Mouse (Mus musculus) A20 (cell line): ENCODE data around the gene Hist1h1d.
"Not testable (repeated sequence)": the region's sequence is repeated elsewhere in the genome, so short reads cannot be mapped to it uniquely, and the experiment has no call there.

Source experiments
- DNase-seq: peaks from one replicate; pipeline ENCODE4 v3.0.0-alpha.2; 2011; ENCODE audit warnings: low read depth, low spot score

Gene Hist1h1d

DNA sequence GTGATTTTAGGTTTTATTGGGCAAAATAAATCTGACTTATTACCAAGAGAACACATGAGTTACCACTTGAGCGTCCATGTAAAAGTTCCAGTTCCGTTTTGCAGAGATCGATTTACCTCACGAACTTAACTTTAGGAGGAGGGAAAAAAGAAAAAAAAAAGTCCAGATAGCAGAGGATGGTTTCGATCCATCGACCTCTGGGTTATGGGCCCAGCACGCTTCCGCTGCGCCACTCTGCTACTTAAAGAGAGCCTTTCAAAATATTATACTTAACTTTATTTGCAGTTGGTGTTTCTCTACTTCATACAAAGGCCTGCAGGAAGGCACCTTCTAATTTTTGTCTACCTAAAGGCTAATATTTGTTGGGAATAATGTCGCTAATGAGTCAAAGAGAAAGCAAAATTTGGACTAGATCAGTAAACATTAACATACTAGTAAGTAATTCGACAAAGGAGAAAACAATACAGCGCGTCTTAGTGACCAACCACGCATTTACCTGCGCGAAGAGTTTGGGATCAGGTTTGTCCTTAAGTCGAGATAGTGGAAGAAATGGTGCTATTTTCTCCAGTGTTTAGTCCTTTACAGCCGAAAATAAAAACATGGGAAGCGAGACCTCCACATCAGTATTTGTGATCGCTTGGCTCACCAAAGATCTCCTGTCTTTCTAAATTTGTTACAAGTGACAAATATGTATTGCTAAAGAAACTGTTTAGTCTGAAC, 22.7 kb upstream of the Hist1h1d start:
- peak; percentile 85 for DNase-seq

DNA sequence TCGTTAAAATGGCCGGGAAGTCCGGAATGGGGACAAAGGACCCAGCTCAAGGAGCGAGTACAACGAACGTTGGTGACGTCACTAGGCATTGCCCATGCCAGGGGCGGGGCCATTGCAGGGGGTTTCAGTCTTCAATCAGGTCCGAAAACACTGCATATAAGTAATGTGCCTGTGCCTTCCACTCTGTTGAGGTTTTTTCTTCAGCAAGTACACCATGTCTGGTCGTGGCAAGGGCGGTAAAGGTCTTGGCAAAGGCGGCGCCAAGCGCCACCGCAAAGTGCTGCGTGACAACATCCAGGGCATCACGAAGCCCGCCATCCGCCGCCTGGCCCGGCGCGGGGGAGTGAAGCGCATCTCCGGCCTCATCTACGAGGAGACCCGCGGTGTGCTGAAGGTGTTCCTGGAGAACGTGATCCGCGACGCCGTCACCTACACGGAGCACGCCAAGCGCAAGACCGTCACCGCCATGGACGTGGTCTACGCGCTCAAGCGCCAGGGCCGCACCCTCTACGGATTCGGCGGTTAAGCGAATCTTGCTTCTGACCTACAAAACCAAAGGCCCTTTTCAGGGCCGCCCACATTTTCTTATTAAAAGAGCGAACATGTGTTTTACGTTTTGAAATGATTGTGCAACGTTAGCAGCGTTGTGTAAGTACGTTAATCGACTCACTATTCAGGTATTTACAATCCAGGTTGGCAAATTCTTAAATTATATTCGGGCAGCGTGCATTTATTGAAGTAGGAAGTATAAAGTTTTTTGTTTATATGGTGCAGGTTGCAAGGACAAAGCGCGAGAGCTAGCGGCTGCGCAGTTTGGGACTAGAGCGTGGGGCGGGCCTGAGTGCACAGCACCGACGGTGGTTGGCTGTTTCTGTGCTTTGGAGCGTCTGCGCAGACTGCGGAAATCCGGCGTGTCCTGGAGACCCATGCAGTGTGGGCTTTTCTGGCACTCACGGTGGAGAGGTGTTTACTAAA, 21.9 kb upstream of the Hist1h1d start, which contains the start of gene Hist1h4h:
TSS of gene Hist1h4h (plus strand) at position 150 of the 975 bp plus-strand sequence.
- DNase-seq: peak; percentile 97

DNA sequence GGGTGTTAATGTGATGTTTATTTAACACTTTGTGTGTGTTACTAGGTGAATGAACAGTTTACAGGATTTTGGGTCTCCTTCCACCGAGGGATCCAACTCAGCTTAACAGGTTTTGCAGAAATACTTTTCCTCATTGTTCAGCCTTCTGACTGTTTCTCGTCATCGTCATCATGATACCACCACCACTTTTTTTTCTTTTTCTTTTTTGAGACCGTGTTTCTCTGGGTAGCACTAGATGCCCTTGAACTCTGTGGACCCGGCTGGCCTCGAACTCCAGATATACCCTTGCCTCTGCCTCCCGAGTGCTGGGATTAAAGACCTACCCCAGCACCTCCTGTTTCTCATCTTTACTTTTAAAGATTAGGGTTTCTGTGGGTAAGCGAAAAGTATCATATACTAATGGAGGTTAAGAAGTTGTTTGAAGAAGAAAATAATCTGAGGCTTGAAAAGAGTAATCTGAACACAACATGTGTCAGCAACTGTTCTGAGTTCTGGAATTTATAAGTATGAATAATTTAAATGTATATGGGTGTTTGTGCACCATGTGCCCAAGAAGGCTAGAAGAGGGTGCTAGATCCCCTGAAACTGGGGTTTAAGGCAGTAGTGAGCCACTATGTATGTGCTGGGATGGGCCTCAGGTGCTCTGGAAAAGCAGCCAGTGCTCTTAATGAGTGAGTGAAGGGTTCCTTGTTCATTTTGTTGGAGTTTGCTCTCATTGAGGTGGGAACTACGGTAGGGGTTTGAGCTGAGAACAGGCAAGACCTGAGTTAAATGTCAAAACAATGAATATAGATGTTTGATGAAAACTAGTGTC, 20.6 kb upstream of the Hist1h1d start:
- DNase-seq: peak; percentile 74

DNA sequence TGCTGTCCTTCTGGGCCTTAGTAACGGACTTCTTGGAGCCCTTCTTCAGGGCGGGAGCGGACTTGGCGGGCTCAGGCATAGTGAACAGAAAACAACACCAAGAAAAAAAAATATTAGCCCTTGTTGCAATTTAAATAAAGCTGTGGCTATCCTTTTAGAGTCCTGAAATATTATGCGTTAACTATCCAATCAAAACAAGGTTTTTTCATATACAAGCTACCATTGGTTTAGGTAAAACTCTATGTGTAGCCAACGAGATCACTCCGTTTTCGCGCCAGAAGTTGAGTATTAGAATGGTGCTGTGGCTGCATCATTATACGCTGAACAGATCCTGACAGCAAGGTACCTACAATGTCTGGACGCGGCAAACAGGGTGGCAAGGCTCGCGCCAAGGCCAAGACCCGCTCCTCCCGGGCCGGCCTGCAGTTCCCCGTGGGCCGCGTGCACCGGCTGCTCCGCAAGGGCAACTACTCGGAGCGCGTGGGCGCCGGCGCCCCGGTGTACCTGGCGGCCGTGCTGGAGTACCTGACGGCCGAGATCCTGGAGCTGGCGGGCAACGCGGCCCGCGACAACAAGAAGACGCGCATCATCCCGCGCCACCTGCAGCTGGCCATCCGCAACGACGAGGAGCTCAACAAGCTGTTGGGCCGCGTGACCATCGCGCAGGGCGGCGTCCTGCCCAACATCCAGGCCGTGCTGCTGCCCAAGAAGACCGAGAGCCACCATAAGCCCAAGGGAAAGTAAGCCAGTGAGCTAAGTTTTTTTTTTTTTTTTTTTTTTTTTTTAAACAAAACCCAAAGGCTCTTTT, 19.3 kb upstream of the Hist1h1d start, which contains the start of gene Hist1h2af:
TSS of gene Hist1h2af (plus strand) at position 347 of the 808 bp plus-strand sequence.
- DNase-seq: peak; percentile 94

DNA sequence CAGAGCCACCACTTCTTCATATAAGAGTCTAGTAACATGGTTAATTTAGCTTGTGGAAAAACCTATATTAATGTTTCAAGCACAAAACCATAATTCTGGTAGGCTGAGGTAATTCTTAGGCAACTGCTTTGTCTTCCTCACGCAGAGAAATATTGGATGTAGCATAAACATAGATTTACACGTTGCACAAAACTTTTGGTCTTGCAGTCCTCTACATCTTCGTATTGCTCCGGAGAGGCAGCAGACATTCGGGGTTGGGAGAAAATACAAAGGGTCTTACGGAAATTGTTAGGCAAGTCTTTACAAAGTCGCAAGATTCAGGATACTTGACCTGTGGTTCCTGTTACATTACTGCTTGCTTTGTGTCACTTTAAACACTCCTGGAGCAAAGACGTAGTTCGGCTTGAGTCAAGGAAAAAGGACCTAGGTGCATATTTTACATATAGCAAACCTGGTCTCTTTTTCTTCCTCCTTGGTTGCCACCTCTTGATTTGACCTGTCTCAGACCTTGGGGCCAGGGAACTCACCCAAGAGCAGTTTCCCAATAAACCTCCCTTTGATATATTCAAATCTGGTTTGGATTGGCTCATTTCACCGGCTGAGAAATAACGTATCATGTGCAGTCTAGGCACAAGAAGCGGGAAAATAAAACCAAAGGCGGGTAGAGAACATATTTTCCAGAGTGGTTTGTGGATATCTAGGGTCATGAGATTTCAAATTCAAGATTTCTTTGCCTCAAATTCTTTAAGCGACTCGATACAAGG, 18.5 kb upstream of the Hist1h1d start:
- DNase-seq: no peak

DNA sequence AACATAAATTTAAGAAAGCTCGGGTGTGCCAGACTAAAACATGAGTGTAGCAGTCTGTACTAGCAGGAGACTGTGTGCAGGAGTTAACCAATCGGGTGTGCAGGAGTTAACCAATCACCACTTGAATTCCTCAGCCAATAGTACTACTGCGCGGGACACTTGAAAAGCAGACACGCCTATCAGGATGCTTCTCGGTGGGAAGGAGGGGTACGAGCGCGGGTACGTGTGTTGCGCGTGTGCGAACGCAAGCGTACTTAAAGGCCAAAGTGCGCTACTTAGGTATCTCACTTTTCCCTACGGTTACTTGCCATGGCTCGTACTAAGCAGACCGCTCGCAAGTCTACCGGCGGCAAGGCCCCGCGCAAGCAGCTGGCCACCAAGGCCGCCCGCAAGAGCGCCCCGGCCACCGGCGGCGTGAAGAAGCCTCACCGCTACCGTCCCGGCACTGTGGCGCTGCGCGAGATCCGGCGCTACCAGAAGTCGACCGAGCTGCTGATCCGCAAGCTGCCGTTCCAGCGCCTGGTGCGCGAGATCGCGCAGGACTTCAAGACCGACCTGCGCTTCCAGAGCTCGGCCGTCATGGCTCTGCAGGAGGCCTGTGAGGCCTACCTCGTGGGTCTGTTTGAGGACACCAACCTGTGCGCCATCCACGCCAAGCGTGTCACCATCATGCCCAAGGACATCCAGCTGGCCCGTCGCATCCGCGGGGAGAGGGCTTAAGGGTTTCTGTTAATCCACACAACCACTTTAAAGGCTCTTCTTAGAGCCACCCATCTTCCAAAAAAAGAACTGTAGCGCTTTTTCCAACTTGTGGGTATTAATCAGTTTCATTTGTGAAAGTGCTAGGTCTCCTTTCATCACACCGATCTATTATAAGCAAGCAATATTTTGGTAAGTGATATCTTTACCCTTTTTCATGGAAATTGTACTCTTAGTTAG, 17.7 kb upstream of the Hist1h1d start, which contains the start of gene Hist1h3g:
TSS of gene Hist1h3g (plus strand) at position 286 of the 939 bp plus-strand sequence.
- DNase-seq: peak; percentile 97

DNA sequence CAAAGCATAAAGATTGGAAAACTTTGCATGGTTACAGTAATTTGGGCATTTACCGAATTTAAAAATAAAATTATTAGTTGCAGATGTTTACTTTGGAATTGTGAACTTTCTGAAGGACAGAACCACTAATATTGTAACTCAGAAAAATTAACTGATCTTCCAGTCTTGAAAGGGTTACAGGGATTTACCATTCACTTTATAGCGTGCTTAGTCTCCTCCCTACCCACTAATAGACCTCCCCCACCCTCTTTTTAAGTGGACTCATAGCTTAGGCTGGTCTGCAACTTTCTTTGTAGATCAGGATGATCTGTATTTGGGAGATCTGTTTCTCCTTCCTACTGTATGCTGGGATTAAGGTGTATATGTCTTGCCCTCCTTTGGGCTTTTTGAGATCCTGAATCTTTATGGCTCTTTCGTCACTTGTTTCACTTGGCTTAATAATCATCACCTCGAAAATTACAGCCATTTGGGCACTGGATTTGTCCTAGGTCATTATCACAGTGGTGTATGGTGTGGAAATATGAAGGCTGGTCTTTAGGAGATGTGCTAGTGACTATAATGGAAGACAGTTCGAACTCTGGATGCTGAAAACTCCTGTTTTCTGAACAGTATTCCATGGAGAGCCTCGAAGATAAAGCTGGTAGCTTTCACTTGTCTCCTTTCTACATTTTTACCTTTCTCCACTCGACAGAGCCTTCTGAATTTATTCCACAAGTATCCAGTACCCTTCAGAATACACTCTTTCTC, 16.8 kb upstream of the Hist1h1d start:
- DNase-seq: peak; percentile 52

DNA sequence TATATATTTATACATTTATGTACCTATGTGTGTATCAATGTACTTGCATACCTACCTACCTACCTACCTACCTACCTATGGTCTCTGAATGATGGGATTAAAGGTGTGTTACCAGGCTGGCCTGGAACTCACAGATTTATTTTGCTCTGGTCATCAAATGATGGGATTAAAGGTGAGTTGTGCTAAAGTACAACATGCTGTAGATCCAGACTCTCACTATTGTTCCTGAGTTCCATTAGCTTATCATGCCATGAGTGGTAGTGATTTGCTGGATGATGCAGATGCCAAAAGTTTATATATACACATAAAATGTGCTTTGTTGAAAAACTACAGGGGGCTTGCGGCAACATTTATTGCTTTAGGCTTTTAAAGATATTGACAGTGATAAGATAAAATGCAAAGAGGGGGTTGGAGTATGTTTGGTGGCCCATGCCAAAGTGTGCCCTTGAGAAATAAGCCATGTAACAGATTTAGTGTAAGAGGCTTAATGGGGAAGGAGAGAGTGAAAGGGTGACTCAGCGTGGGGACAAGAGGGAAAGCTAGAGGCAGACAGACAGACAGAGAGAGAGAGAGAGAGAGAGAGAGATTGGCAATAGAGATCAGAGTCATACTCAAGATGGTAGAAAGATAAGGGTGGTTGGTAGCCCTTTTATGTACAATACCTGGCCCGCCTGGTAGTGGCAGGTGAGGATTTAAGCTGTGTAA, 15.9 kb upstream of the Hist1h1d start:
- DNase-seq: peak; percentile 31

DNA sequence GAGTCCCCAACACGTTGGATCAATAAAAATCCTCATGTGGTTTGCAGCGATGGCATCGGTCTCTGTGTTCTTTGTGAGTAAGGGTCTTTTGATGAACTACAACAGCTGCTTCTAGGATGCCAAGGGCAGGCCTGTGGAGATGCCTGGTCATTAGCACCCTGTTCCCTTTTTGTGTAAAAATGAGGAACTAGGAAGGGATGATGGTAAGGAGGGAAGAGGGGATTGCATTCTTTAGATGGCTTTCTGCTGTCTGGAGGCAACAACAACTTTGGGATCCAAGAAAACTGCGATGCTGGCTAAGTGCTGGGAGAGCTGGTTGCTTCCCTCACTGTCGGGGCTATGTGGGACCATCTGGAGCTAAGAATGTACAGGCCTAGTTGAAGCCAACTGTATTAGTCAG, 14.8 kb upstream of the Hist1h1d start:
- peak; percentile 40 for DNase-seq

DNA sequence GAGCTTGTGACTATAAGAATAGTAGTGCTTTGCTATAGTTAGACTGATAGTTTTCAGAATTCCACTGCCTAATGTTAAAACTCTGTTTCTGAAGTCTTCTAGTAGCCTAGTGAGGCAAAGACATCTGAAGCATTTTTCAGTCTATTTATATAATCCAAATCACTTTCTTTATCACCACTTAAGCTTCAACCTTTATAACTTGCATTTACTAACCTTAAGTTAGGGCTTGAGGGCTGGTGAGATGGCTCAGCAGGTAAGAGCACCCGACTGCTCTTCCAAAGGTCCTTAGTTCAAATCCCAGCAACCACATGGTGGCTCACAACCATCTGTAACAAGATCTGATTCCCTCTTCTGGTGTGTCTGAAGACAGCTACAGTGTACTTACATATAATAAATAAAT, 13.2 kb upstream of the Hist1h1d start:
- DNase-seq: not testable (repeated sequence)

DNA sequence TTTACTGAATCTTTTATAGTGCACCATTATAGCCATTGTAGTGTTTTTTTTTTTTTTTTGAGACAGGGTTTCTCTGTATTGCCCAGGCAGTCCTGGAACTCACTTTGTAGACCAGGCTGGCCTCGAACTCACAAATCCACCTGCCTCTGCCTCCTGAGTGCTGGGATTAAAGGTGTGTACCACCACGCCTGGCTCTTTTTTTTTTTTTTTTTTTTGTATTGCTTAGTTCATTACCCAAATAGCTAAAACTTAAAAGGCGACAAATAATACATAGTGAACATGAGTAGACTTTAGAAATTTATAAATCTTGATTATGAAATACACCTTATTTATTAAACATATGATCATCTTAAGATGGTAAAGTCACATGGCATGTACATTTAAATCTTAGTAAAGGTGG, 11.6 kb upstream of the Hist1h1d start:
- DNase-seq: peak; percentile 14

DNA sequence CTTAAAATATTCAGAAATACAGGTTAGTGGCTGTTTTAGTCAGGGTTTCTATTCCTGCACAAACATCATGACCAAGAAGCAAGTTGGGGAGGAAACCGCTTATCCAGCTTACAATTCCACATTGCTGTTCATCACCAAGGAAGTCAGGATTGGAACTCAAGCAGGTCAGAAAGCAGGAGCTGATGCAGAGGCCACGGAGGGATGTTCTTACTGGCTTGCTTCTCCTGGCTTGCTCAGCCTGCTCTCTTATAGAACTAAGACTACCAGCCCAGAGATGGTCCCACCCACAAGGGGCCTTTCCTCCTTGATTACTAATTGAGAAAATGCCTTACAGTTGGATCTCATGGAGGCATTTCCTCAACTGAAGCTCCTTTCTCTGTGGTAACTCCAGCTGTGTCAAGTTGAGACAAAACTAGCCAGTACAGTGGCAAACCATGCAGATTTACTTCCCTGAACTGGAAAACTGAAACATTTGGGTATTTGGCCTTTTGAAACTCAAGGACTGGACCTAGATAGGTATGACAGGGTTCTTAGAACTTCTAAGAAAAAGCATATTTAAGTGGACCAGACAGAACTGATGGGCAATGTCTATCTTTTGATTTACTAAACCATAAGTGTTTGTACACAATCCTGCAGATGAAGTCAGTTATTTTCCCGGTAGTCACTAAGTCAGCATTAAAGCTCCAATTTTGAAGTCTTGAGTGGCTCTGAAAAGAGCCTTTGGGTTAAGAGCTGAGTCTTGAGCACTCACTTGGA, 10.7 kb upstream of the Hist1h1d start:
- DNase-seq: peak; percentile 63

DNA sequence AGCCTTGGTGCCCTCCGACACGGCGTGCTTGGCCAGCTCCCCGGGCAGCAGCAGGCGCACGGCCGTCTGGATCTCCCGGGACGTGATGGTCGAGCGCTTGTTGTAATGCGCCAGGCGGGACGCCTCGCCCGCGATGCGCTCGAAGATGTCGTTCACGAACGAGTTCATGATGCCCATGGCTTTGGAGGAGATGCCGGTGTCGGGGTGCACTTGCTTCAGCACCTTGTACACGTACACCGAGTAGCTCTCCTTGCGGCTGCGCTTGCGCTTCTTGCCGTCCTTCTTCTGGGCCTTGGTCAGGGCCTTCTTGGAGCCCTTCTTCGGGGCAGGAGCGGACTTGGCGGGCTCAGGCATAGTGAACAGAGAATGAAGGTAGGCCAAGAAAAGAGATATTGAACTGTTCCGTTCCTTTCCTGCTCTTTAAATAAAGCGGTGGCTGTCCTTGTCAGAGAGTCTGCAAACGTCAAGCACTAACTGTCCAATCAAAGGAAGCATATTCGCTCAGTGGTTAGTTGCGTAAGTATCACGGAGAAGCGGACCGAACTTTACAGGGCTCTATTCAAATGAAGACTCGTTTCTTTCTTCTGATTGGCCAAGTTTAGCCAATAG, 10.0 kb upstream of the Hist1h1d start, which contains the start of gene Hist1h2bh:
TSS of gene Hist1h2bh (minus strand) at position 394 of the 609 bp plus-strand sequence.
- DNase-seq: peak; percentile 95

DNA sequence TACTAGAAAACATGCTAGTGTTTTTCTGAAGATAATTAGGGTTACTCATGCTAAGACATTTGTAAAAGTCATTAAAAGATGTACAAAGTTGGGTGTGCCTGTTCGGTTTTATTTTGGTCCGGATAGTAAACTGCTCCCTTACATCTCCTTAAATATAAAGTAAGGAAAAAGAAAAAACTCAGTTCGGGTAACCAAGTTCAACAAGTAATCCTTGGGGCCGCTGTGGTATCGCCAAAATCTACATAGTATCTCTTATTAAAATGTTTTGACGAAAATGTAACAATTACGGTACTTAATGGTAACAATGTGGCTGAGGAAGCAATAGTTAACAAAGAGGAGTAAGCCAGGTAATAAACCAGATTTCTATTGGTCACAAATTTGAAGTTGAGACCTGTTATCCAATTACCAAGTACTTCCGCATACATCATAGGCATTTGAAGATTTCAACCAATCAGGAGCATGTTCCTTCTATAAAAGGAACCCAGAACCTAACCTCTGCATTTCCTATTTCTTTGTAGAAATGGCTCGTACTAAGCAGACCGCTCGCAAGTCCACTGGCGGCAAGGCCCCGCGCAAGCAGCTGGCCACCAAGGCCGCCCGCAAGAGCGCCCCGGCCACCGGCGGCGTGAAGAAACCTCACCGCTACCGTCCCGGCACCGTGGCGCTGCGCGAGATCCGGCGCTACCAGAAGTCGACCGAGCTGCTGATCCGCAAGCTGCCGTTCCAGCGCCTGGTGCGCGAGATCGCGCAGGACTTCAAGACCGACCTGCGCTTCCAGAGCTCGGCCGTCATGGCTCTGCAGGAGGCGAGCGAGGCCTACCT, 8.9 kb upstream of the Hist1h1d start, which contains the start of gene Hist1h3f:
TSS of gene Hist1h3f (plus strand) at position 88 of the 822 bp plus-strand sequence.
- peak; percentile 95 for DNase-seq

DNA sequence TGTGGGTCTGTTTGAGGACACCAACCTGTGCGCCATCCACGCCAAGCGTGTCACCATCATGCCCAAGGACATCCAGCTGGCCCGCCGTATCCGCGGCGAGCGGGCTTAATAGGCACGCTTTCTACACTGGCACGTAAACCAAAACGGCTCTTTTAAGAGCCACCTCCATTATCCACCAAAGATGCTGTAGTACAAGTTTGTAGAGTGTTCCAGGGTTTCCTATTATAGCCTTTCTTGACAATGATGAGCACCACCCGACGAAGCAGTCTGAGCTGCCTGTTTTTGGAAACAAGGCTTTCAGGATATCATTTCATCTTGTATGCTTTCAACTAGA, 8.3 kb upstream of the Hist1h1d start:
- peak; percentile 51 for DNase-seq
